Mouse (Mus musculus) kidney, adult 9 months (tissue): ENCODE data around the gene Tarbp2.
A peak's percentile ranks its signal among the peaks of the same experiment; 100 is the strongest.

Experiments used
- DNase-seq: peaks from one replicate; pipeline ENCODE4 v3.0.0; 2022

Tarbp2 gene

GRCm38 (mm10) chr15:102517976-102518858, at the start of gene Tarbp2:
Gene Tarbp2, plus strand, starts transcription at chr15:102518192.
- DNase-seq, result peak; percentile 100

GRCm38 (mm10) chr15:102468675-102469370, 49.2 kb upstream of the Tarbp2 start:
- no peak for DNase-seq

GRCm38 (mm10) chr15:102470183-102470604, 47.8 kb upstream of the Tarbp2 start, which contains the start of gene Pcbp2:
Gene Pcbp2, plus strand, starts transcription at chr15:102470539.
- DNase-seq, result peak; percentile 97

GRCm38 (mm10) chr15:102470605-102471294, 47.2 kb upstream of the Tarbp2 start:
- peak; percentile 82 for DNase-seq

- no peak for DNase-seq
These were observed 46.7 kb upstream of the Tarbp2 start for GRCm38 (mm10) chr15:102471295-102471645.

GRCm38 (mm10) chr15:102471727-102472126, 46.3 kb upstream of the Tarbp2 start:
- DNase-seq, result no peak

- DNase-seq, result no peak
These were observed 44.7 kb upstream of the Tarbp2 start for GRCm38 (mm10) chr15:102473246-102473645.

- no peak for DNase-seq
These were observed 43.5 kb upstream of the Tarbp2 start for GRCm38 (mm10) chr15:102474520-102474919.

- no peak for DNase-seq
These were observed 34.9 kb upstream of the Tarbp2 start for GRCm38 (mm10) chr15:102483136-102483535.

GRCm38 (mm10) chr15:102485853-102486252, 32.1 kb upstream of the Tarbp2 start:
- DNase-seq, result no peak

GRCm38 (mm10) chr15:102487664-102488063, 30.3 kb upstream of the Tarbp2 start:
- no peak for DNase-seq

- DNase-seq, result no peak
These were observed 19.7 kb upstream of the Tarbp2 start for GRCm38 (mm10) chr15:102498322-102498721.

- no peak for DNase-seq
These were observed 18.6 kb upstream of the Tarbp2 start for GRCm38 (mm10) chr15:102499370-102499769.

GRCm38 (mm10) chr15:102499851-102500250, 18.1 kb upstream of the Tarbp2 start:
- no peak for DNase-seq

GRCm38 (mm10) chr15:102500479-102500878, 17.5 kb upstream of the Tarbp2 start:
- no peak for DNase-seq

- DNase-seq, result no peak
These were observed 16.7 kb upstream of the Tarbp2 start for GRCm38 (mm10) chr15:102501084-102501814.

GRCm38 (mm10) chr15:102502254-102502840, 15.6 kb upstream of the Tarbp2 start:
- peak; percentile 47 for DNase-seq

GRCm38 (mm10) chr15:102503447-102503846, 14.5 kb upstream of the Tarbp2 start, which contains the start of gene Gm10337:
Gene Gm10337, plus strand, starts transcription at chr15:102503722.
- no peak for DNase-seq

- DNase-seq, result no peak
These were observed 13.8 kb upstream of the Tarbp2 start for GRCm38 (mm10) chr15:102503924-102504782.

GRCm38 (mm10) chr15:102505073-102505769, 12.8 kb upstream of the Tarbp2 start:
- no peak for DNase-seq
